Mouse (Mus musculus) hindbrain, postnatal 0 days (tissue): Measurements from ENCODE around the gene Wdr5. TPM values are rescaled to one million over a fixed set of nuclear protein-coding genes. Genes with fewer than 3 reads are reported as not detected.
"Not testable (repeated sequence)": the region's sequence is repeated elsewhere in the genome, so short reads cannot be mapped to it uniquely, and the experiment has no call there.

ENCODE experiments used
- ATAC-seq: fragments of 200-750 bp; cut with Nextera tagmentation; 2 replicates; pipeline ENCODE4 v1.8.0; 2017; ENCODE audit warnings: mild to moderate bottlenecking, moderate TSS enrichment, moderate library complexity
- DNase-seq: peaks from one replicate; pipeline ENCODE4 v3.0.0-alpha.2; 2015; ENCODE audit warnings: low spot score
- H3K27ac ChIP-seq: fragments of 300-500 bp; sonication (generic); 2 replicates; pipeline ENCODE4 v1.5.1; 2014; ENCODE audit warnings: mild to moderate bottlenecking
- H3K27me3 ChIP-seq: fragments of 300-500 bp; sonication (generic); 2 replicates; pipeline ENCODE4 v1.6.1; 2014; ENCODE audit warnings: low read length, mixed read lengths; ENCODE audit not compliant: insufficient read depth
- H3K36me3 ChIP-seq: fragments of 300-500 bp; sonication (generic); 2 replicates; pipeline ENCODE4 v1.6.1; 2014; ENCODE audit warnings: low read length, mixed read lengths; ENCODE audit not compliant: insufficient read depth
- H3K4me1 ChIP-seq: fragments of 300-500 bp; sonication (generic); 2 replicates; pipeline ENCODE4 v1.6.1; 2014; ENCODE audit warnings: antibody characterized with exemption, low read length, mixed read lengths; ENCODE audit not compliant: insufficient read depth
- H3K4me2 ChIP-seq: fragments of 300-500 bp; sonication (generic); 2 replicates; pipeline ENCODE4 v1.6.1; 2014; ENCODE audit warnings: low read depth, mild to moderate bottlenecking, low read length, moderate library complexity, mixed read lengths
- H3K4me3 ChIP-seq: fragments of 300-500 bp; sonication (generic); 2 replicates; pipeline ENCODE4 v1.5.1; 2014; ENCODE audit warnings: low read length
- H3K9ac ChIP-seq: fragments of 300-500 bp; sonication (generic); replicated peaks from 2 replicates; pipeline ENCODE4 v1.6.1; 2014; ENCODE audit warnings: mild to moderate bottlenecking, low read length, moderate library complexity, mixed read lengths
- H3K9me3 ChIP-seq: fragments of 300-500 bp; sonication (generic); 2 replicates; pipeline ENCODE4 v1.6.1; 2016; ENCODE audit warnings: low read length, mixed read lengths
- CTCF ChIP-seq: IDR thresholded peaks from 2 replicates; pipeline ENCODE4 v1.5.1; 2016; ENCODE audit warnings: antibody characterized with exemption, control low read depth, low read depth
- WGBS: fragments of 180-500 bp; shearing (Covaris S2); extraction: QIAGEN DNeasy Blood & Tissue Kit; methylation state at CpG from one replicate; pipeline ENCODE4 v1.1.7; 2014; 5-methylcytosine and 5-hydroxymethylcytosine counted together
- polyA plus RNA-seq: library from polyadenylated mRNA; unstranded; fragments of >200 nt; fragmentation: Nextera tagmentation; extraction: Ambion mirVana; gene quantifications from 2 replicates; pipeline ENCODE4 v1.2.1, GENCODE M21; 2015
- total RNA-seq: library from RNA; depleted of rRNA; stranded (reverse); fragments of >200 nt; gene quantifications from 2 replicates; pipeline ENCODE4 v1.2.3, GENCODE M21; 2014

Wdr5 gene
- total and polyA plus RNA-seq, 2 experiments from 2014 or later, result 35.1 to 51.9 TPM

DNA sequence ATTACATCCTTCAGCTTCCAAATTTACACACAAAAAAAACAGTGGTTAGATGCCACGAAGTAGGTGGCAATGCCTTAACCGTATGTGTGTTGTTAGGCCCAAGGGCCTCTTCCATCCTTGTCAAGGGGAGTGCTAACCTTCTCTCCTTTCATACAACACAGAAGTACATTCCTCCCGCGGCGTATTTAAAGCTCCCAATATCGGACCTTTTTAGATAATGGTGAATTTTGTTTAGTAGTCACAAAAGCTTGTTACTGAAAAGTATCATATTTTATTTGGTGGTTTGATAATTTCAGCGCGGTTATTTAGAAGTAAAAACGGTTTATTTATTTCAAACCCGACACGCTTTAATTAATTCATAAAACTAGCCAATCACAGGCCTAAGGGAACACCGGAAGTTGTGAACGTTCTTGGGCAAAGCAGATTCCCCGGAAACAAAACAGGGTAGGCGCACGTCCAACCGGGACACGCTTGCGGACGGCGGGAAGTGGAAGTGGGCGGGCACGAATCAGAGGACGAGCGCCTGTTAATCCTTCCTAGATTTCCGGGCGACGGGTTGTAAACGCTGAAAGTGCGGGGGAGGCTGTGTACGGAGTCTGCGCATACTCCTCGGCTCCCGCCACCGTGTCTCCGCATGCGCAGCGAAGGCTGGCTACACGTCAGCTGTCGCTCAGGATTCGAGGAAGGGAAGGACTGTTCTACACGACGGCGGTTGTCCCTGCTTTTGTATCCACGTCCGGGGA is 25.0 kb downstream of the Wdr5 start:
- peak overlapping the region; percentile 60 for H3K9ac ChIP-seq
- peak; percentile 99 for ATAC-seq
- no peaks in the 10 kb centered on the region for H3K9me3 ChIP-seq
- WGBS, result under 1% methylated on average over 46 of the region's 46 CpGs
- H3K27ac ChIP-seq, result peak overlapping the region; percentile 91
- TF ChIP-seq CTCF, result no peak
- H3K36me3 ChIP-seq, result peaks cover 12% of the 10 kb centered on the region
- peak overlapping the region; percentile 58 for H3K4me2 ChIP-seq
- H3K4me3 ChIP-seq, result peak overlapping the region; percentile 41
- no peaks in the 10 kb centered on the region for H3K27me3 ChIP-seq
- H3K4me1 ChIP-seq, result peaks cover 7% of the 10 kb centered on the region
- DNase-seq, result peak; percentile 99

GRCm38 (mm10) chr2:27540515-27540836 is 25.5 kb downstream of the Wdr5 start:
- ATAC-seq, result peak; percentile 44

DNA sequence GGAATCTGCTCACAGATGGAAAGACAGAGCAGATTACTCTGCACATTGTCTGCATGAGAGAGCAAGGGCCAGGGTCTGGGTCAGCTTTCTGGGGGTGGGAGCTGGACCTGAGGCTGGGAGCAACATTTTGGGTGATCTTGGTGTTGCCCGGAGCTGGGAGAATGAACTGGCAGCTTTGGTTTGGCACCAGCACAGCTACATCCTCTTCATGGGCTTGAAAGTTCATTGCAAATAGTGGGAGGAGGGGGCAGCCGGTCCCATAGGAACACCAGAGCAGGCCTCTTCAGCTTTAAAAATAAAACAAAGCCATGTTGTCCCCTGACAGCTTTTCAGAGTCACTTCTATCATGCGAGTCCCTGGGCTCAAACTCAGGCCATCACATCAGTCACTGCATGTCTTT is 26.3 kb downstream of the Wdr5 start:
- 83% methylated on average over 3 of the region's 3 CpGs for WGBS
- H3K27me3 ChIP-seq, result no peaks in the 10 kb centered on the region
- peak overlapping the region; percentile 58 for H3K4me2 ChIP-seq
- no peaks in the 10 kb centered on the region for H3K36me3 ChIP-seq
- H3K9me3 ChIP-seq, result no peaks in the 10 kb centered on the region
- DNase-seq (no peak), ATAC-seq (no peak)
- H3K4me1 ChIP-seq, result peaks cover 7% of the 10 kb centered on the region
- no peak overlapping the region for H3K4me3 ChIP-seq
- peak overlapping the region; percentile 91; the same call in 1 of the 2 replicates for H3K27ac ChIP-seq
- no peak for TF ChIP-seq CTCF
- H3K9ac ChIP-seq, result peak overlapping the region; percentile 60

More at GRCm38 (mm10) chr2:27540515-27540836, 25.5 kb downstream of the Wdr5 start:
- H3K4me3 ChIP-seq, result peak overlapping the region; percentile 41
- peak overlapping the region; percentile 60 for H3K9ac ChIP-seq
- no peaks in the 10 kb centered on the region for H3K27me3 ChIP-seq
- peaks cover 7% of the 10 kb centered on the region for H3K4me1 ChIP-seq
- no peaks in the 10 kb centered on the region for H3K9me3 ChIP-seq
- H3K4me2 ChIP-seq, result peak overlapping the region; percentile 58
- peak overlapping the region; percentile 91 for H3K27ac ChIP-seq
- 26% methylated on average over 10 of the region's 10 CpGs for WGBS
- no peak for DNase-seq
- TF ChIP-seq CTCF, result no peak
- H3K36me3 ChIP-seq, result peaks cover 6% of the 10 kb centered on the region

DNA sequence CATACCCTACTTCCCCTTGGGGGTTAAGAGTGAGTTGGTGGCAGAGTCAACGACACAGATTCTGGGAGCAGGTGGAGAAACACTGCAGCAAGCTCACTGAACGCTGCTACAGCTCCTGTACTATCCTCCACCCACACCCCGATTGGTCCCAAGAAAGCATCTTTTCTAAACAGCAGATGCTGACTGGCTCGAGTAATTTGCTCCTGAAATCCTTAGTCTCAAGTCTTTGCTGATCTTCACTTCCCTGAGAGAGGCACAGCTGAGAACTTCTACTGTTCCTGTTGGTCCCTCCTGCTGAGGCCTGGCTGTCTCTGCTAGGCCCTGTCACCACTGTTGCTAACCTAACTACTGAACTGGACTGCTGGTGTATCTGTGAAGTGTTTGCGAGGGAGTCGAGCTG is 29.7 kb downstream of the Wdr5 start:
- Histone ChIP-seq H3K4me2 (no peak overlapping the region), H3K27me3 (no peaks in the 10 kb centered on the region), H3K27ac (no peak overlapping the region), H3K4me3 (no peak overlapping the region), H3K4me1 (peaks cover 7% of the 10 kb centered on the region), H3K9me3 (no peaks in the 10 kb centered on the region), H3K36me3 (no peaks in the 10 kb centered on the region), H3K9ac (no peak overlapping the region)
- no peak for ATAC-seq
- no peak for TF ChIP-seq CTCF
- 89% methylated on average over 6 of the region's 6 CpGs for WGBS
- DNase-seq, result no peak

GRCm38 (mm10) chr2:27545517-27545916 is 30.6 kb downstream of the Wdr5 start:
- not testable (repeated sequence) for H3K9me3 ChIP-seq, DNase-seq, ATAC-seq, H3K4me3 ChIP-seq, H3K4me1 ChIP-seq, H3K9ac ChIP-seq, H3K27ac ChIP-seq, H3K36me3 ChIP-seq, H3K27me3 ChIP-seq, H3K4me2 ChIP-seq
- WGBS, result 77% methylated on average over 3 of the region's 3 CpGs

- ATAC-seq, H3K4me3 ChIP-seq, DNase-seq, H3K27ac ChIP-seq, H3K4me1 ChIP-seq, H3K4me2 ChIP-seq, H3K9ac ChIP-seq, H3K36me3 ChIP-seq, H3K27me3 ChIP-seq, H3K9me3 ChIP-seq: not testable (repeated sequence)
- 88% methylated on average over 8 of the region's 8 CpGs for WGBS
Measured at GRCm38 (mm10) chr2:27546041-27546440, 31.1 kb downstream of the Wdr5 start.

DNA sequence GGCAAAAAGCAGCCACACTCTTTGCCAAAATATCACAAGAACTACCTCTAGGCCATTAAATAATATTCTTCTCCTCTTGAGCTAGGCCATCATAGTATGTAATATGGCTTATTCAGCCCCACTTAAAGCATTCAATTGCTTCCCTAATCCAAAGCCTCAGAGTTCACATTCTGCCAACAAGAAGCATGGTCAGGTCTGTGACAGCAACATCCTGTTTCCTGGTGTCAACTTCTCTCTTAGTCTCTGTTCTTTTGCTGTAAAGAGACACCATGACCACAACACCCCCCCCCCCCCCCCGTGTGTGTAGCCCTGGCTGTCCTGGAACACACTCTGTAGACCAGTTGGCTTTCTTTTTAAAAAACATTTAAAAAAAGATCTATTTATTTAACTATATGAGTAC is 32.4 kb downstream of the Wdr5 start:
- Histone ChIP-seq H3K9ac (no peak overlapping the region), H3K36me3 (no peaks in the 10 kb centered on the region), H3K9me3 (no peaks in the 10 kb centered on the region), H3K4me2 (no peak overlapping the region), H3K4me1 (no peaks in the 10 kb centered on the region), H3K4me3 (no peak overlapping the region), H3K27ac (no peak overlapping the region), H3K27me3 (no peaks in the 10 kb centered on the region)
- no peak for ATAC-seq
- DNase-seq, result no peak
- no peak for TF ChIP-seq CTCF
- 31% methylated on average over 1 of the region's 1 CpGs for WGBS
